Mouse (Mus musculus) A20 (cell line): Measurements from ENCODE around the gene Gm42957.
A peak's percentile ranks its signal among the peaks of the same experiment; 100 is the strongest.
"Not testable (repeated sequence)": the region's sequence is repeated elsewhere in the genome, so short reads cannot be mapped to it uniquely, and the experiment has no call there.

Experiments used
- DNase-seq: peaks from one replicate; pipeline ENCODE4 v3.0.0-alpha.2; 2011; ENCODE audit warnings: low read depth, low spot score

The Gm42957 gene

DNA sequence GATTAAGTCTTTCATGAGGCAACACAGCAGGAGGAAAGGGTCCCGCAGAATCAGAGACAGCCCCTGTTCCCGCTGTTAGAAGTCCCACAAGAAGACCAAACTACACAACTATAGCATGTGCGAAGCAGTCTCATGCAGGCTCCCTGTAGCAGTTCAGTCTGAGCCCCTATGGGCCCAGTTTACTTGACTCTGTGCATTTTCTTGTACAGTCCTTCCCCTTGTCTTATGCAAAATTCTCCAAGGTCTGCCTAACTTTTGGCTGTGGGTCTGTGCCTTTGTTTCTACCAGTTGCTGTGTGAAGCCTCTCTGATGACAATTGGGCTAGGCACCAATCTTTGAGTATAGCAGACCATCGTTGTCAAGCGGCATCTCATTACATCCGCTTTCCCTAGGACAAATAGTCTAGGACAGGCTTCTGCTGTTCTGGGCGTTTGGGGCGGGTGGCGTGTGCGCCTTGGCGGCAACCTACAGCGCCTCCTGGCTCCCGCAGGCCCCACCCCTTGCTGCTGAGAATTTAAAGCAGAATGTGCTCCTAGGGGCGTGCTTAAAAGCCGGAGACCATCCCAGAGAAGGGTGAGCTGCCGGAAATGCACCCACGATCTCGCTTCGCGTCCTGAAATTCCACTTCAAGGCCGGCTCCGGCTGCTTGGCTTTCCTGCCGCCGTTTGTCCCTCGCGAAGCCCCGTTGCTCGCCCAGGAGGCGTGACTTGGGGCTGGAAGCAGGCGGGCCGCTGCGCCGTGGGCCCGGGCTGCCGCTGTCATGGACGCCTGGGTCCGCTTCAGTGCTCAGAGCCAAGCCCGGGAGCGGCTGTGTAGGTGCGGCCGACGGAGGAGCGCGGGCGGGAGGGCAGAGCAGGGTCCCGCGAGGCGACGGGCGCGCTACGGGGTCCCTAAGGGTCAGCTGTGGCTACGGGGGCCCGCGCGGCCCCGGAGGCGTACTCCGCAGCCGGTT, at the start of gene Gm42957, which contains the start of gene Pex11b:
TSS of gene Gm42957 (plus strand) at position 547 of the 952 bp plus-strand sequence.
TSS of gene Pex11b (plus strand) at position 449 of the 952 bp plus-strand sequence.
- peak; percentile 91 for DNase-seq

DNA sequence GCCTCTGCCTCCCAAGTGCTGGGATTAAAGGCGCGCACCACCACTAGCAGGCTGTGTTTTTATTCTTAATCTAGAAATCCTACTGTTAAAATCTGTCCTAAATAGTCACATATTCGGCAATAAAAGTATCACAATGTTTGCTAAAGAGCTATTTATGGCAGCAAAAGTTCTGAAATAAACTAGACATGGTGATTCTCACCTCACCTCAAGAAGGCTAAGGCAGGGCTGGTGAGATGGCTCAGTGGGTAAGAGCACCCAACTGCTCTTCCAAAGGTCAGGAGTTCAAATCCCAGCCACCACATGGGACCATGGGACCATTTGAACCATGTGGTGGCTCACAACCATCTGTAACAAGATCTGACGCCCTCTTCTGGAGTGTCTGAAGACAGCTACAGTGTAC, 44.6 kb upstream of the Gm42957 start:
- DNase-seq = no peak

GRCm38 (mm10) chr3:96593374-96593773, 41.9 kb upstream of the Gm42957 start:
- peak; percentile 63 for DNase-seq

GRCm38 (mm10) chr3:96593790-96594560, 41.3 kb upstream of the Gm42957 start, which contains the start of gene Polr3gl:
Gene Polr3gl (minus strand): TSS chr3:96594181.
- peak; percentile 97 for DNase-seq

GRCm38 (mm10) chr3:96594851-96595250, 40.4 kb upstream of the Gm42957 start:
- DNase-seq = no peak

- no peak for DNase-seq
Observed at GRCm38 (mm10) chr3:96595661-96596060, 39.6 kb upstream of the Gm42957 start.

DNA sequence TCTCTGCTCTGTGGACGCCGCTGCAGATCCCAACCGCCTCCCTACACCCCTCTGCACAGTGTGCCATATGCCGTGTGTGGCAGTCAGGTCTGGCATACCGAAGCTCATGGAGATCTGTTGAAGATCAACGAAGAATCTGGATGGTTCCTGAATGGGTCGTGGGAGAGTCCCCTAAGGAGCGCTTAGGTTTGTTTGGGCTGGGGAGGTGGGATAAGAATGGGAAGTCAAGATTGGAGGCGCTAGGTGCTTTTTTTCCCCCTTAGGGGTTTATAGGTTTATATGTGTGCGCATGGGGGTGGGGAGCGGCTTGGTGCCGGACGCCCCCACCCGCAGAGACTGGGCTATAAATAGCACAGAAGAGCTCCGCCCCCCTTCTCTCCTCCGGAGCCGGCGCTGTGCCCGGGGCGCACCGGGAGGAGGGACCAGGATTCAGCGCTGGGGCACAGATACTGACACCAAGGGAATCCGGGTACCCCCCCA, 39.0 kb upstream of the Gm42957 start, which contains the start of gene Ankrd34a:
TSS of gene Ankrd34a (plus strand) at position 409 of the 480 bp plus-strand sequence.
- DNase-seq = no peak

- no peak for DNase-seq
Observed at GRCm38 (mm10) chr3:96596855-96597254, 38.4 kb upstream of the Gm42957 start.

DNA sequence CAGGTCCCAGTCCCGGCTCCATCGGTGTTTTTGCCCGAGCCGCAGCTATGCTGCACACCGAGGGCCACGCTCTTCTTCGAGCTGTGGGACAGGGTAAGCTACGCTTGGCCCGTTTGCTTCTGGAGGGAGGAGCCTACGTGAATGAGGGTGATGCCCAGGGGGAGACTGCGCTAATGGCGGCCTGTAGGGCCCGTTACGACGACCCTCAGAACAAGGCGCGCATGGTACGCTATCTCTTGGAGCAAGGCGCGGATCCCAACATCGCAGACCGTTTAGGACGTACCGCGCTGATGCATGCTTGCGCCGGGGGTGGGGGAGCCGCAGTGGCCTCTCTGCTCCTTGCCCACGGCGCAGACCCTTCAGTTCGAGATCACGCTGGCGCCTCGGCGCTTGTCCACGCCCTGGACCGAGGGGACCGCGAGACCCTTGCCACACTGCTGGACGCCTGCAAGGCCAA, 37.8 kb upstream of the Gm42957 start:
- DNase-seq = no peak

GRCm38 (mm10) chr3:96598156-96599068, 36.9 kb upstream of the Gm42957 start:
- DNase-seq = no peak

DNA sequence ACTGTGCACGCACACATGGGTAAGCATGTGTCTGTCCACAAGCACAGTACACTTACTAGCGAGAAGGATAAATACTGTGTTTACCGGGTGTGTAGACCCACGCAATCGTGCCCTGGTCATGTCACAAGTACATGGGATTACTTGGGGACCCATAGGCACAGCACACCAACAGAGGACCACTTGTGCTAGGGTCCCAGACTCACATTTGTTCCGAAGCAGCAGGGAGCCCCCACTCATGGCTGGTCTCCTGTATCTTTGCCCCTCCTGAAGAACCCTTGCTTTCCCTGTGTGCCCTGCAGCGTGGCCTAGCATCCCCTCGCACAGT, 36.2 kb upstream of the Gm42957 start:
- no peak for DNase-seq

- no peak for DNase-seq
Observed at GRCm38 (mm10) chr3:96599411-96599810, 35.9 kb upstream of the Gm42957 start.

GRCm38 (mm10) chr3:96600639-96601250, 34.5 kb upstream of the Gm42957 start, which contains the start of gene Lix1l:
Gene Lix1l (plus strand): TSS chr3:96601149.
- DNase-seq = peak; percentile 94

GRCm38 (mm10) chr3:96601251-96601787, 34.0 kb upstream of the Gm42957 start:
- DNase-seq = peak; percentile 69

DNA sequence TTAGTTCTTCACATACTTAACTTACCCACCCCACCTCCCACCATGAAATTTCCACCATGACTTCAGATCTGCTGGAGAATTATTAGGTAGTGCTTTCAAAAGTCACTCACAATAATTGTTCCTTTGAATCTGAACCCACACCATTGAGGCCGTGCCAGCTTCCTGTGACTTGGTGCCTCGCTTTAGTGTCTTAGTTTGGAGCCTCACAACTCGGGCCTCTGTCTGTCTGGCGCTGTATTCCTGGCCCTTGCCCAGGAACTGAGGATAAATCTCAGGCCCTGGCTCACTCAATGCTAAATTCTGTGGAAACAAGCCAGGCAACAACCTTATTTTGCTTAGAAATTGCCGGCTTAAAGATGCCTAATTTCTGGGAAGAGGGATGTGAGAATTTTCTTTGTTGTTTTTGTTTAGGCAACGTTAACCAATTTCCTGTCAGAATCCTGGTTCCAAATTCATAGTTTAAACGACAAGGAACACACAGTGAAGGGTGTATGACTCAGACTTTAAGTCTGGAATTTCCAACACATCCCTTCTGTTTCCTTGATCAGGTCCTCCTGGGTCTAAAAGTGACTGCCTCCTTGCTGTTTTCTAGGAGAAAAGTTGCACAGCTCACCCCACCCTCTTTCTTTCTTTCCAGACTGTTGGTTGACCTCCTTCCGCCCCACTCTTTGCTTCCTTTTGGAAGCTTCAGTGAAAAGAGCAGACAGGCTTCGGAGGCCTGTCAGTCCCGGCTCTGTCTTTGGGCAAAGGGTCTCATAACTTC, 33.2 kb upstream of the Gm42957 start:
- DNase-seq = no peak

- DNase-seq = no peak
Observed at GRCm38 (mm10) chr3:96602704-96603084, 32.6 kb upstream of the Gm42957 start.

GRCm38 (mm10) chr3:96603311-96603710, 32.0 kb upstream of the Gm42957 start:
- no peak for DNase-seq

- not testable (repeated sequence) for DNase-seq
Observed at GRCm38 (mm10) chr3:96606007-96606406, 29.3 kb upstream of the Gm42957 start.

- no peak for DNase-seq
Observed at GRCm38 (mm10) chr3:96606618-96607017, 28.7 kb upstream of the Gm42957 start.
